Mouse (Mus musculus): Measurements from ENCODE around the gene Tent5c. TPM values are rescaled to one million over a fixed set of nuclear protein-coding genes. Genes with fewer than 3 reads are reported as not detected.

Gene Tent5c
- polyA plus RNA-seq, 1 experiment: not detected

- H3K4me1 ChIP-seq (ENCODE audit: control insufficient read depth, insufficient read depth, low read length): no peaks in the 10 kb centered on the region
- H3K4me3 ChIP-seq (ENCODE audit: insufficient read depth, low read depth, low read length): no peak overlapping the region
- H3K27ac ChIP-seq (ENCODE audit: insufficient read depth, low read depth, low read length): no peak overlapping the region
- 52% methylated on average over 8 of the region's 8 CpGs for WGBS
- no peak for TF ChIP-seq POLR2A (IDR thresholded peaks at IDR 0.05; ENCODE audit: insufficient read depth, low read depth, low read length)
- no peak for TF ChIP-seq CTCF (IDR thresholded peaks at IDR 0.05; ENCODE audit: insufficient read depth, low read depth, low read length)
Measured at GRCm38 (mm10) chr3:100474950-100475472, 14.1 kb downstream of the Tent5c start.

DNA sequence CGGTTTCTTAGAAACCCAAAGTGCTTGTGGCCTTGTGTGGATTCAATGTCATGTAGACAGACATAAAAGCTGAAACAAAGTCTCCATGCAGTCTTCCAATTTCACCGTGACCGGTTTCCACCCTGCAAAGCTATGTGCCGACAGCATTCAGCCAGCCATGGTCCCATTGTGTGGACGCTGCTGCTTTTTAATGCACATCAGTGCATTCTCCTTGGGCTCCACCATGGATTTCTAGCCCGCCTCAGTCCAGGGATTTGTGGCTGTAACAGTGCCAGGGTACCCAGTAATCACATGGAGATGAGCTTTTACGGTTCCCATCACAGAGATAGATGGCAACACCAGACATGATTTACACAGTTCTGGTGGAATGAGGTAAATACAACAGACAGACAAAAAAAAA, 14.6 kb downstream of the Tent5c start:
- 62% methylated on average over 7 of the region's 7 CpGs for WGBS
- Histone ChIP-seq H3K4me3 (ENCODE audit: insufficient read depth, low read depth, low read length) (no peak overlapping the region), H3K4me1 (ENCODE audit: control insufficient read depth, insufficient read depth, low read length) (no peaks in the 10 kb centered on the region), H3K27ac (ENCODE audit: insufficient read depth, low read depth, low read length) (no peak overlapping the region)
- TF ChIP-seq CTCF (IDR thresholded peaks at IDR 0.05; ENCODE audit: insufficient read depth, low read depth, low read length): no peak

DNA sequence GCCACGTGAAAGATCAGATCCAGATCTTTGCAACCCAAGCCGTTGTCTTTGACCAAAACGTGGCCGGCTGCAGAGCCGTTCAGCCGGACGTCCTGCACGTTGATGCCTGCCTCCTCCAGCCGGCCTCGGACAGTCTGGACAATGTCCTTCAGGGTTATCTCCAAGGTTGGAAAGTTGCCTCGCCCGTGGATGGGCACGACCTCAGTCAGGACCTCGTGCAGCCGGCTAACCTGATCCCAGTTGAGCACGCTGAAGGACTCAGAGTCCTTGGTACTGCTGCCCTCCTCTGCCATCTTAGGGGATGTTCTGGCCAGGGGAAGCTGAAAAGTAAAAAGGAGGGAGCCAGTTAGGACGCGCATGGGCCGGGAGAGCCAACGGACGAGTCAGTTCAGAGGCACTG, 16.0 kb downstream of the Tent5c start:
- no peak for TF ChIP-seq CTCF (IDR thresholded peaks at IDR 0.05; ENCODE audit: insufficient read depth, low read depth, low read length)
- no peak for TF ChIP-seq POLR2A (IDR thresholded peaks at IDR 0.05; ENCODE audit: insufficient read depth, low read depth, low read length)
- no peak overlapping the region for H3K4me3 ChIP-seq (ENCODE audit: insufficient read depth, low read depth, low read length)
- no peaks in the 10 kb centered on the region for H3K4me1 ChIP-seq (ENCODE audit: control insufficient read depth, insufficient read depth, low read length)
- H3K27ac ChIP-seq (ENCODE audit: insufficient read depth, low read depth, low read length): no peak overlapping the region
- 91% methylated on average over 21 of the region's 21 CpGs for WGBS

GRCm38 (mm10) chr3:100470902-100471301, 18.2 kb downstream of the Tent5c start:
- H3K4me3 ChIP-seq (ENCODE audit: insufficient read depth, low read depth, low read length): no peak overlapping the region
- no peaks in the 10 kb centered on the region for H3K4me1 ChIP-seq (ENCODE audit: control insufficient read depth, insufficient read depth, low read length)
- TF ChIP-seq POLR2A (IDR thresholded peaks at IDR 0.05; ENCODE audit: insufficient read depth, low read depth, low read length) (no peak), CTCF (IDR thresholded peaks at IDR 0.05; ENCODE audit: insufficient read depth, low read depth, low read length) (no peak)
- no peak overlapping the region for H3K27ac ChIP-seq (ENCODE audit: insufficient read depth, low read depth, low read length)
- 84% methylated on average over 3 of the region's 3 CpGs for WGBS

DNA sequence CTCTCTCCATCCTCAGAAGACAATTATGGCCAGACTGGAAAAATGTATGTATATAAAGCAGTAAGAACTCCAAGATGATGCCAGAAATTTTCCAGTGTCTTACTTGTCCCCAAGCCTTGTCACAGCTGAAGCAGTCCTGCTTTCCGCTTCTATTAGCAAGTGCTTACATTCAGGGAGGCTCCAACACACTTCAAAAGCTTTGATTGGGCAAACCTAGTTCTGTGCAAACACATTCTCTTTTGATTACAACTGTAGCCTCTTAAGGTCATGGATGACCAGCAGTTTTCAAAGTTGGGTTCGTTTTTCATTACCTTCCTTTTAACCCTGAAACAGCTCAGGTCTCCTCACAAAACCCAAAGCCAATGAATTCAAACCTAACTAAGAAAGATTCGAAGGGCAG, 19.0 kb downstream of the Tent5c start:
- Histone ChIP-seq H3K4me3 (ENCODE audit: insufficient read depth, low read depth, low read length) (no peak overlapping the region), H3K27ac (ENCODE audit: insufficient read depth, low read depth, low read length) (no peak overlapping the region), H3K4me1 (ENCODE audit: control insufficient read depth, insufficient read depth, low read length) (no peaks in the 10 kb centered on the region)
- TF ChIP-seq CTCF (IDR thresholded peaks at IDR 0.05; ENCODE audit: insufficient read depth, low read depth, low read length): no peak
- no peak for TF ChIP-seq POLR2A (IDR thresholded peaks at IDR 0.05; ENCODE audit: insufficient read depth, low read depth, low read length)
- WGBS: 89% methylated on average over 3 of the region's 3 CpGs

GRCm38 (mm10) chr3:100466551-100466950, 22.6 kb downstream of the Tent5c start:
- TF ChIP-seq CTCF (IDR thresholded peaks at IDR 0.05; ENCODE audit: insufficient read depth, low read depth, low read length) (no peak), POLR2A (IDR thresholded peaks at IDR 0.05; ENCODE audit: insufficient read depth, low read depth, low read length) (no peak)
- H3K4me1 ChIP-seq (ENCODE audit: control insufficient read depth, insufficient read depth, low read length): 0 out of 2 replicates have a peak, but pooled peaks cover 3% of the 10 kb centered on the region
- no peak overlapping the region for H3K4me3 ChIP-seq (ENCODE audit: insufficient read depth, low read depth, low read length)
- H3K27ac ChIP-seq (ENCODE audit: insufficient read depth, low read depth, low read length): no peak overlapping the region
- 85% methylated on average over 4 of the region's 4 CpGs for WGBS

DNA sequence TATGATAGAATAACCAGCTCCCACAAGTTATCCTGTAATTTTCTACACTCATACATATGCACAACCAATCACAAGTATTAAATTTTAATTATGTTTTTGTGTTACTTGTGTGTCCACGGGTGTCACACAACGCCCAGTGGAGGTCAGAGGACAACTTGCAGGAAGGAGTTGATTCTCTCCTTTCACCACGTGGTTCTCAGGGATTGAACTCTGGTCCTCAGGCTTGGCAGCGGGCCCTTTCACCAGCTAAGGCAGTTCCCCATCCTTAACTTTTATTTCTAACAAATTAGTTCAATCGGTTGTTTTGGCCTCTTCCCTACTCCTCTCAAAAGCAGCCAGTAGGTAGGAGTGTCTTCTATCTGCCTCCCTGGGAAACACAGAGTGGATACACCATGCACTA, 24.5 kb downstream of the Tent5c start:
- no peak overlapping the region for H3K27ac ChIP-seq (ENCODE audit: insufficient read depth, low read depth, low read length)
- WGBS: 95% methylated on average over 5 of the region's 5 CpGs

DNA sequence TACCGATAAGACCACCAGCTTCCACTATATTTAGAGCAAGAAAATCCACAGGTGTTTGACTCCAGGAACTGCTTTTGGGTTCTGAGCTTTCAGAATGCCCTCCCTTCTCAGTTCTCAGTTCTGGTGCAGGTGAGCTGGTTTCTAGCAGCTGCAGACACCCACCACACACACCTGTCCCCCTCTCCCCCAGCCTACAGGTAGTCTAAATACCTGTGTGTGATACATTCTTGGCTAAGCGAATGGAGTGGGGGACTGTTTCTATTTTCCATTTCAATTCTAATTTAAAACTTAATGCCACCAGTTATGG, 25.2 kb downstream of the Tent5c start:
- TF ChIP-seq POLR2A (IDR thresholded peaks at IDR 0.05; ENCODE audit: insufficient read depth, low read depth, low read length) (no peak), CTCF (IDR thresholded peaks at IDR 0.05; ENCODE audit: insufficient read depth, low read depth, low read length) (no peak)
- WGBS: 69% methylated on average over 2 of the region's 2 CpGs

More for the DNA sequence above, 24.5 kb downstream of the Tent5c start:
- TF ChIP-seq POLR2A (IDR thresholded peaks at IDR 0.05; ENCODE audit: insufficient read depth, low read depth, low read length): no peak
- TF ChIP-seq CTCF (IDR thresholded peaks at IDR 0.05; ENCODE audit: insufficient read depth, low read depth, low read length): no peak
- no peak overlapping the region for H3K4me3 ChIP-seq (ENCODE audit: insufficient read depth, low read depth, low read length)
- H3K4me1 ChIP-seq (ENCODE audit: control insufficient read depth, insufficient read depth, low read length): 0 out of 2 replicates have a peak, but pooled peaks cover 3% of the 10 kb centered on the region

DNA sequence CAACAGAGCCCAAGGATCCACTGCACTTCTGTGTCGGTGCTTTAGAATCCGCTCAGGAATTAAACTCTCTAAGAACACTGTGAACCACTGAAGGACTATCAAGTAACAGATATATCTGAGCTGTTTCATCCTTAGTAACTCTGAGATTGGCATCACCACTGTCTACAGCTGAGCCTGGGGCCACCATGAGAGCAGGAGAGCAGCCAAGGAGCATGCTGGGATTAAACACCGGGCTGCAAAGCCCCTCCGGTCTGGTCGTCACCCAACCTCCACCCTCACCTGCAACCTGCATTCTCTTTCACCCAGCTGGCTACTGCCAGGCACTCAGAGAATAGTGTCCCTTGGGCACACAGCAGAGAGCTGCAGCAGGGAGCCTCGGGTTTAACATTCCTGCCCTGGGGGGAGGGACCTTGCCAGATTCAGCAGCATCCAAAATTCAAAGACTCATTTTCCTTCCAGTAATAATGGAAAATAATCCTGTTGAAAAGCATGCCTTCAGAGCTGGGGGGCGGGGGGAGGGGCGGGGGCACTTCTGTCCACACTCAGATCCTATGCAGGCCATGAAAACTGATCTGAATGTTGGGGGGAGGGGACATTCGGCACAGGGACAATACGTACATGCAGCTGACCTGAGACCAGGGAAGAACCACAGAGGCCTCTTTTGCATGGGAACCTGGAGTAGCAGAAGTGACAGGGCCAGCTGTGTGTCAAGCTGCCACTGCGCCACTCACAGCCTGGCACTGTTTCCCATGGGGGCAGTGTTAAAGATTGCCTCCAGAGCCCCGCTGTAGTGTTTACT, 25.8 kb downstream of the Tent5c start:
- no peak overlapping the region for H3K4me3 ChIP-seq (ENCODE audit: insufficient read depth, low read depth, low read length)
- 42% methylated on average over 12 of the region's 12 CpGs for WGBS
- H3K27ac ChIP-seq (ENCODE audit: insufficient read depth, low read depth, low read length): no peak overlapping the region
- 0 out of 2 replicates have a peak, but pooled peaks cover 3% of the 10 kb centered on the region for H3K4me1 ChIP-seq (ENCODE audit: control insufficient read depth, insufficient read depth, low read length)
- TF ChIP-seq POLR2A (IDR thresholded peaks at IDR 0.05; ENCODE audit: insufficient read depth, low read depth, low read length) (no peak), CTCF (IDR thresholded peaks at IDR 0.05; ENCODE audit: insufficient read depth, low read depth, low read length) (no peak)

More for the DNA sequence above, 25.2 kb downstream of the Tent5c start:
- H3K4me3 ChIP-seq (ENCODE audit: insufficient read depth, low read depth, low read length): no peak overlapping the region
- H3K4me1 ChIP-seq (ENCODE audit: control insufficient read depth, insufficient read depth, low read length): 0 out of 2 replicates have a peak, but pooled peaks cover 3% of the 10 kb centered on the region
- no peak overlapping the region for H3K27ac ChIP-seq (ENCODE audit: insufficient read depth, low read depth, low read length)
